8 mouse cellular contexts compared by ENCODE assay signal in genomic region chr5:21645439-21646132, GRCm38 (mm10). TPM values are rescaled to one million over a fixed set of nuclear protein-coding genes. Genes with fewer than 3 reads are reported as not detected.
DNase-seq lines count a peak whose midpoint lies in the region; ATAC-seq lines count a peak whose summit lies in the region.

Fbxl13 (minus strand) TSS chr5:21645634.
Armc10 (plus strand) TSS chr5:21645813.

- peaks cover 4% of the 10 kb centered on the region; the same call in 1 of the 2 replicates for H3K79me2 ChIP-seq in macrophage (ENCODE audit: inconsistent target)

- H3K27me3 ChIP-seq in hindbrain, embryonic 16.5 days (replicated peaks; ENCODE audit: control insufficient read depth, insufficient read depth, low read length) = no peaks in the 10 kb centered on the region

- no peaks in the 10 kb centered on the region for H3K9me3 ChIP-seq in hindbrain, embryonic 16.5 days (ENCODE audit: control insufficient read depth, low read length)

- peaks cover 14% of the 10 kb centered on the region for H3K4me1 ChIP-seq in hindbrain, embryonic 16.5 days (ENCODE audit: control insufficient read depth, insufficient read depth, low read depth, low read length)

- H3K36me3 ChIP-seq in hindbrain, embryonic 16.5 days (ENCODE audit: control insufficient read depth, insufficient read depth, low read length) = peaks cover 2% of the 10 kb centered on the region; the same call in 1 of the 2 replicates
- H3K36me3 ChIP-seq in macrophage (ENCODE audit: inconsistent target) = peaks cover 20% of the 10 kb centered on the region; the same call in 1 of the 2 replicates

- peak within 1 kb of the TSS; percentile 91 for H3K9ac ChIP-seq in hindbrain, embryonic 16.5 days (ENCODE audit: low read depth, low read length)

- ATAC-seq in hindbrain, embryonic 16.5 days = peak; percentile 98

- peak within 1 kb of the TSS; percentile 86 for H3K27ac ChIP-seq in hindbrain, embryonic 16.5 days (ENCODE audit: low read depth, low read length)
- no peak within 1 kb of the TSS for H3K27ac ChIP-seq in macrophage

- peak within 1 kb of the TSS; percentile 91 for H3K4me3 ChIP-seq in hindbrain, embryonic 16.5 days (ENCODE audit: low read length)
- peak within 1 kb of the TSS; percentile 73 for H3K4me3 ChIP-seq in macrophage (ENCODE audit: inconsistent target)

- H3K4me2 ChIP-seq in hindbrain, embryonic 16.5 days (ENCODE audit: low read length) = peak within 1 kb of the TSS; percentile 79

- 1% methylated on average over 33 of the region's 40 CpGs for WGBS in hindbrain, embryonic 16.5 days
- under 1% methylated on average over 34 of the region's 40 CpGs for WGBS in macrophage (ENCODE audit: missing documents)

- peak; percentile 90 for DNase-seq in T-cell, adult 2 months (ENCODE audit: low spot score)
- peak; percentile 74 to 75 for DNase-seq in cerebellum, postnatal 36 days
- DNase-seq in frontal cortex, postnatal 36 days (ENCODE audit: low spot score in 2 of 2) = peak; percentile 85 to 91
- peak; percentile 84 to 88 for DNase-seq in left cerebral cortex, adult 18-20 months (ENCODE audit: low spot score in 2 of 2)
- peak; percentile 94 for DNase-seq in right cerebral cortex, adult 18-20 months
- peak; percentile 43 for DNase-seq in urinary bladder, postnatal 10 days (ENCODE audit: low spot score)

RNA-seq across cellular contexts. Expression of gene Fbxl13, which starts in this region (rescaled TPM):
- polyA plus RNA-seq in hindbrain, embryonic 16.5 days (2015; fragmentation: Nextera tagmentation; extraction: Ambion mirVana) = 0.10 and 0.21 TPM in 2 replicates
- total RNA-seq in left cerebral cortex, adult 18-20 months (2021) = under 1 TPM; 0.16 to 0.28 TPM
- not detected for total RNA-seq in macrophage (2018; cell fraction: chromatin; rRNA removed)
- not detected for total RNA-seq in macrophage (2018; cell fraction: cytosol; rRNA removed)
- total RNA-seq in macrophage (2018; cell fraction: nucleus; rRNA removed) = not detected
- polyA plus RNA-seq in macrophage (2018) = not detected in 3 replicates

RNA-seq across cellular contexts. Expression of gene Armc10, which starts in this region (rescaled TPM):
- 40.5 and 45.3 TPM in 2 replicates for polyA plus RNA-seq in hindbrain, embryonic 16.5 days (2015; fragmentation: Nextera tagmentation; extraction: Ambion mirVana)
- 10 to 100 TPM; 22.2 to 24.5 TPM for total RNA-seq in left cerebral cortex, adult 18-20 months (2021)
- 10 to 100 TPM in 23 of 26 experiments, 1 to 10 TPM in 3; 9.0 to 40.8 (median 25.6) TPM for total RNA-seq in macrophage (2018; cell fraction: chromatin; rRNA removed)
- total RNA-seq in macrophage (2018; cell fraction: cytosol; rRNA removed) = 10 to 100 TPM; 15.9 to 33.3 (median 25.0) TPM
- total RNA-seq in macrophage (2018; cell fraction: nucleus; rRNA removed) = 10 to 100 TPM; 11.5 to 44.0 (median 27.1) TPM
- 25.3 to 27.4 TPM (median 26.0 TPM) in 3 replicates for polyA plus RNA-seq in macrophage (2018)

Comparison
In these comparisons a context has a peak if more than half of its experiments do, and no peak if none do; other contexts are left out.
1. DNase-seq: peak in every context shown above with its lines; median percentile 94 in right cerebral cortex, adult 18-20 months; 90 in T-cell, adult 2 months; 88 in frontal cortex, postnatal 36 days; 86 in left cerebral cortex, adult 18-20 months; 74 in cerebellum, postnatal 36 days; 43 in urinary bladder, postnatal 10 days.